Mouse (Mus musculus): ENCODE measurements around the gene 3110009E18Rik. TPM values are rescaled to one million over a fixed set of nuclear protein-coding genes. Genes with fewer than 3 reads are reported as not detected.
A peak's percentile ranks its signal among the peaks of the same experiment; 100 is the strongest.

The 3110009E18Rik gene
- polyA plus RNA-seq, 1 experiment from 2014 or later = 16.6 TPM

- no peak for ATAC-seq (ENCODE audit: insufficient read depth, low FRiP score, low read depth)
- H3K4me2 ChIP-seq = no peak overlapping the region
- no peaks in the 10 kb centered on the region for H3K27me3 ChIP-seq (replicated peaks)
- H3K27ac ChIP-seq = no peak overlapping the region
- no peaks in the 10 kb centered on the region for H3K9me3 ChIP-seq
- 88% methylated on average over 19 of the region's 19 CpGs for WGBS
- no peak overlapping the region for H3K4me3 ChIP-seq (replicated peaks)
- peaks cover 16% of the 10 kb centered on the region for H3K36me3 ChIP-seq
- no peak overlapping the region for H3K9ac ChIP-seq
- H3K4me1 ChIP-seq = no peaks in the 10 kb centered on the region
These were observed 11.1 kb upstream of the 3110009E18Rik start for GRCm38 (mm10) chr1:120109741-120110432.

- ATAC-seq (ENCODE audit: insufficient read depth, low FRiP score, low read depth) = no peak
- H3K9me3 ChIP-seq = no peaks in the 10 kb centered on the region
- peaks cover 28% of the 10 kb centered on the region for H3K36me3 ChIP-seq
- H3K9ac ChIP-seq = no peak overlapping the region
- H3K4me2 ChIP-seq = no peak overlapping the region
- no peak overlapping the region for H3K4me3 ChIP-seq (replicated peaks)
- H3K4me1 ChIP-seq = no peaks in the 10 kb centered on the region
- no peak overlapping the region for H3K27ac ChIP-seq
- WGBS = 90% methylated on average over 8 of the region's 8 CpGs
- H3K27me3 ChIP-seq (replicated peaks) = no peaks in the 10 kb centered on the region
These were observed 9.2 kb upstream of the 3110009E18Rik start for GRCm38 (mm10) chr1:120111766-120112165.

GRCm38 (mm10) chr1:120112251-120113187 is 8.5 kb upstream of the 3110009E18Rik start:
- 0 out of 2 replicates have a peak, but pooled peaks cover 2% of the 10 kb centered on the region for H3K4me1 ChIP-seq
- no peaks in the 10 kb centered on the region for H3K27me3 ChIP-seq (replicated peaks)
- H3K27ac ChIP-seq = no peak overlapping the region
- no peak overlapping the region for H3K4me2 ChIP-seq
- 75% methylated on average over 12 of the region's 12 CpGs for WGBS
- no peak overlapping the region for H3K9ac ChIP-seq
- H3K9me3 ChIP-seq = no peaks in the 10 kb centered on the region
- no peak for ATAC-seq (ENCODE audit: insufficient read depth, low FRiP score, low read depth)
- H3K36me3 ChIP-seq = peaks cover 28% of the 10 kb centered on the region
- no peak overlapping the region for H3K4me3 ChIP-seq (replicated peaks)

- no peaks in the 10 kb centered on the region for H3K27me3 ChIP-seq (replicated peaks)
- WGBS = 81% methylated on average over 9 of the region's 9 CpGs
- peaks cover 23% of the 10 kb centered on the region for H3K4me1 ChIP-seq
- H3K36me3 ChIP-seq = peaks cover 36% of the 10 kb centered on the region
- no peak overlapping the region for H3K9ac ChIP-seq
- no peaks in the 10 kb centered on the region for H3K9me3 ChIP-seq
- 0 out of 2 replicates have a peak overlapping the region, but pooled peaks have one; percentile 0 for H3K27ac ChIP-seq
- ATAC-seq (ENCODE audit: insufficient read depth, low FRiP score, low read depth) = no peak
- no peak overlapping the region for H3K4me3 ChIP-seq (replicated peaks)
- H3K4me2 ChIP-seq = no peak overlapping the region
These were observed 5.3 kb upstream of the 3110009E18Rik start for GRCm38 (mm10) chr1:120115671-120116081.

- ATAC-seq (ENCODE audit: insufficient read depth, low FRiP score, low read depth) = no peak
These were observed 4.9 kb upstream of the 3110009E18Rik start for GRCm38 (mm10) chr1:120116106-120116505.

GRCm38 (mm10) chr1:120118854-120119253 is 2.1 kb upstream of the 3110009E18Rik start:
- no peak overlapping the region for H3K9ac ChIP-seq
- H3K36me3 ChIP-seq = peaks cover 28% of the 10 kb centered on the region
- peaks cover 23% of the 10 kb centered on the region for H3K4me1 ChIP-seq
- H3K27me3 ChIP-seq (replicated peaks) = no peaks in the 10 kb centered on the region
- no peaks in the 10 kb centered on the region for H3K9me3 ChIP-seq
- H3K4me3 ChIP-seq (replicated peaks) = no peak overlapping the region
- peak overlapping the region; percentile 80; the same call in 1 of the 2 replicates for H3K4me2 ChIP-seq
- WGBS = 85% methylated on average over 2 of the region's 2 CpGs
- no peak overlapping the region for H3K27ac ChIP-seq
- ATAC-seq (ENCODE audit: insufficient read depth, low FRiP score, low read depth) = no peak

More at GRCm38 (mm10) chr1:120116106-120116505, 4.9 kb upstream of the 3110009E18Rik start:
- H3K4me3 ChIP-seq (replicated peaks) = no peak overlapping the region
- no peaks in the 10 kb centered on the region for H3K9me3 ChIP-seq
- 0 out of 2 replicates have a peak overlapping the region, but pooled peaks have one; percentile 0 for H3K27ac ChIP-seq
- H3K9ac ChIP-seq = no peak overlapping the region
- H3K4me2 ChIP-seq = no peak overlapping the region
- 81% methylated on average over 11 of the region's 11 CpGs for WGBS
- peaks cover 36% of the 10 kb centered on the region for H3K36me3 ChIP-seq
- peaks cover 23% of the 10 kb centered on the region for H3K4me1 ChIP-seq
- no peaks in the 10 kb centered on the region for H3K27me3 ChIP-seq (replicated peaks)

- 83% methylated on average over 4 of the region's 4 CpGs for WGBS
- Histone ChIP-seq H3K9me3 (no peaks in the 10 kb centered on the region), H3K9ac (no peak overlapping the region), H3K27ac (no peak overlapping the region; the same call in 1 of the 2 replicates), H3K4me2 (peak overlapping the region; percentile 80), H3K27me3 (replicated peaks) (no peaks in the 10 kb centered on the region), H3K4me3 (replicated peaks) (peak overlapping the region; percentile 70), H3K4me1 (peaks cover 23% of the 10 kb centered on the region), H3K36me3 (peaks cover 25% of the 10 kb centered on the region)
- ATAC-seq (ENCODE audit: insufficient read depth, low FRiP score, low read depth) = no peak
These were observed 1.6 kb upstream of the 3110009E18Rik start for GRCm38 (mm10) chr1:120119389-120119788.

- peaks cover 15% of the 10 kb centered on the region for H3K36me3 ChIP-seq
These were observed 632 bp upstream of the 3110009E18Rik start for GRCm38 (mm10) chr1:120120141-120120968.

GRCm38 (mm10) chr1:120121930-120122530 is 1.0 kb downstream of the 3110009E18Rik start:
- peaks cover 23% of the 10 kb centered on the region for H3K4me1 ChIP-seq
- 87% methylated on average over 9 of the region's 9 CpGs for WGBS
- H3K36me3 ChIP-seq = 0 out of 2 replicates have a peak, but pooled peaks cover 7% of the 10 kb centered on the region
- no peak for ATAC-seq (ENCODE audit: insufficient read depth, low FRiP score, low read depth)
- no peaks in the 10 kb centered on the region for H3K9me3 ChIP-seq
- peak overlapping the region; percentile 80 for H3K4me2 ChIP-seq
- H3K27me3 ChIP-seq (replicated peaks) = no peaks in the 10 kb centered on the region
- H3K4me3 ChIP-seq (replicated peaks) = peak overlapping the region; percentile 70
- no peak overlapping the region for H3K9ac ChIP-seq
- peak overlapping the region; percentile 96 for H3K27ac ChIP-seq

More at GRCm38 (mm10) chr1:120120141-120120968, 632 bp upstream of the 3110009E18Rik start:
- H3K4me2 ChIP-seq = peak overlapping the region; percentile 80
- H3K9me3 ChIP-seq = no peaks in the 10 kb centered on the region
- peak; percentile 72 for ATAC-seq (ENCODE audit: insufficient read depth, low FRiP score, low read depth)
- H3K4me1 ChIP-seq = peaks cover 23% of the 10 kb centered on the region
- peak overlapping the region; percentile 57 for H3K9ac ChIP-seq
- peak overlapping the region; percentile 70 for H3K4me3 ChIP-seq (replicated peaks)
- H3K27ac ChIP-seq = peak overlapping the region; percentile 96
- WGBS = 2% methylated on average over 24 of the region's 24 CpGs
- H3K27me3 ChIP-seq (replicated peaks) = no peaks in the 10 kb centered on the region

GRCm38 (mm10) chr1:120122634-120123383 is 1.8 kb downstream of the 3110009E18Rik start:
- no peak overlapping the region for H3K4me2 ChIP-seq
- H3K27me3 ChIP-seq (replicated peaks) = no peaks in the 10 kb centered on the region
- 0 out of 2 replicates have a peak, but pooled peaks cover 7% of the 10 kb centered on the region for H3K36me3 ChIP-seq
- no peak for ATAC-seq (ENCODE audit: insufficient read depth, low FRiP score, low read depth)
- H3K4me1 ChIP-seq = peaks cover 21% of the 10 kb centered on the region
- H3K9ac ChIP-seq = no peak overlapping the region
- 90% methylated on average over 8 of the region's 8 CpGs for WGBS
- H3K9me3 ChIP-seq = no peaks in the 10 kb centered on the region
- no peak overlapping the region for H3K27ac ChIP-seq
- H3K4me3 ChIP-seq (replicated peaks) = no peak overlapping the region

Data from stomach, embryonic 15.5 days (tissue).